8 mouse cellular contexts compared by ENCODE assay signal in genomic region chr19:5843781-5844691, GRCm38 (mm10). TPM values are rescaled to one million over a fixed set of nuclear protein-coding genes. Genes with fewer than 3 reads are reported as not detected.
DNase-seq lines count a peak whose midpoint lies in the region; ATAC-seq and TF ChIP-seq lines count a peak whose summit lies in the region.

No protein-coding gene starts in this region.

- H3K4me2 ChIP-seq in heart, embryonic 13.5 days = peak overlapping the region; percentile 80
- peak overlapping the region; percentile 66 for H3K4me2 ChIP-seq in midbrain, postnatal 0 days (ENCODE audit: low read depth, low read length, poor library complexity, severe bottlenecking)

- peak; percentile 33 for DNase-seq in gastrocnemius, postnatal 14 days
- no peak for DNase-seq in gastrocnemius, adult 8-10 months (ENCODE audit: low spot score in 2 of 2)
- DNase-seq in kidney, postnatal 36 days = peak; percentile 25 to 50
- no peak for DNase-seq in midbrain, postnatal 0 days (ENCODE audit: low spot score)

- intact Hi-C loops in gastrocnemius, postnatal 14 days (cut with DNase I; ENCODE audit: low total_unique reads) = loop anchor here (2.0 kb wide), 1 partner anchor 43 kb away; no protein-coding TSS in a partner anchor

- H3K27ac ChIP-seq in bone marrow macrophage, adult 2 months (ENCODE audit: insufficient read depth, low read depth, low read length) = peak overlapping the region; percentile 99
- H3K27ac ChIP-seq in heart, embryonic 13.5 days (replicated peaks) = peak overlapping the region; percentile 100
- no peak overlapping the region for H3K27ac ChIP-seq in midbrain, postnatal 0 days (ENCODE audit: low read depth, low read length)

- H3K4me1 ChIP-seq in bone marrow macrophage, adult 2 months (ENCODE audit: control insufficient read depth, insufficient read depth, low read length) = peaks cover 10% of the 10 kb centered on the region
- H3K4me1 ChIP-seq in heart, embryonic 13.5 days = peaks cover 91% of the 10 kb centered on the region
- peaks cover 35% of the 10 kb centered on the region for H3K4me1 ChIP-seq in midbrain, postnatal 0 days (ENCODE audit: insufficient read depth, low read length)

- peak overlapping the region; percentile 78 for H3K4me3 ChIP-seq in bone marrow macrophage, adult 2 months (ENCODE audit: insufficient read depth, low read length)
- H3K4me3 ChIP-seq in heart, embryonic 13.5 days = peak overlapping the region; percentile 40
- H3K4me3 ChIP-seq in midbrain, postnatal 0 days (ENCODE audit: low read depth, low read length) = peak overlapping the region; percentile 10

- H3K9me3 ChIP-seq in heart, embryonic 13.5 days = no peaks in the 10 kb centered on the region
- H3K9me3 ChIP-seq in midbrain, postnatal 0 days (ENCODE audit: low read length) = no peaks in the 10 kb centered on the region

- H3K9ac ChIP-seq in heart, embryonic 13.5 days = peak overlapping the region; percentile 81
- peak overlapping the region; percentile 24; the same call in 1 of the 2 replicates for H3K9ac ChIP-seq in midbrain, postnatal 0 days (replicated peaks; ENCODE audit: low read length, poor library complexity, severe bottlenecking)

- H3K36me3 ChIP-seq in heart, embryonic 13.5 days = no peaks in the 10 kb centered on the region
- H3K36me3 ChIP-seq in midbrain, postnatal 0 days (ENCODE audit: insufficient read depth, low read length) = no peaks in the 10 kb centered on the region

- 70% methylated on average over 30 of the region's 30 CpGs for WGBS in heart, embryonic 13.5 days
- WGBS in midbrain, postnatal 0 days = 85% methylated on average over 30 of the region's 30 CpGs

- ATAC-seq in heart, embryonic 13.5 days (ENCODE audit: extremely low read depth, insufficient number of reproducible peaks, low FRiP score, low TSS enrichment) = no peak
- no peak for ATAC-seq in midbrain, postnatal 0 days (ENCODE audit: low FRiP score)
- no peak for ATAC-seq in frontal cortex, adult (ENCODE audit: low TSS enrichment)
- no peak for ATAC-seq in inflammation-experienced regulatory T-cells, adult 6 months

- peak; percentile 75; the same call in 1 of the 2 replicates for TF ChIP-seq POLR2A in bone marrow macrophage, adult 2 months (IDR thresholded peaks at IDR 0.05; ENCODE audit: borderline replicate concordance, low read depth, low read length)

- no peaks in the 10 kb centered on the region for H3K27me3 ChIP-seq in heart, embryonic 13.5 days (replicated peaks)
- H3K27me3 ChIP-seq in midbrain, postnatal 0 days (ENCODE audit: insufficient read depth, low read length) = no peaks in the 10 kb centered on the region

- no peak for TF ChIP-seq CTCF in bone marrow macrophage, adult 2 months (IDR thresholded peaks at IDR 0.05; ENCODE audit: low read depth, low read length)
- no peak for TF ChIP-seq CTCF in midbrain, postnatal 0 days (IDR thresholded peaks at IDR 0.05)

RNA-seq across cellular contexts. Expression of gene Frmd8, which starts 31.0 kb away (rescaled TPM):
- total RNA-seq in gastrocnemius, postnatal 14 days (2021) = 1 to 10 TPM; 7.1 to 7.7 TPM
- 1 to 10 TPM; 2.7 to 4.5 (median 3.0) TPM for total RNA-seq in gastrocnemius, adult 8-10 months (2022)
- polyA plus RNA-seq in bone marrow macrophage, adult 2 months (2012; ENCODE audit: insufficient read depth, insufficient read length, missing spikeins) = 24.6 and 25.2 TPM in 2 replicates
- 27.4 and 29.0 TPM in 2 replicates for polyA plus RNA-seq in heart, embryonic 13.5 days (2015; fragmentation: Nextera tagmentation; extraction: Ambion mirVana)
- 11.2 and 19.1 TPM in 2 replicates for total RNA-seq in midbrain, postnatal 0 days (2014; rRNA removed)
- polyA plus RNA-seq in midbrain, postnatal 0 days (2015; fragmentation: Nextera tagmentation; extraction: Ambion mirVana) = 11.2 and 11.7 TPM in 2 replicates
- 10 to 100 TPM; 57.3 to 71.3 (median 60.1) TPM for polyA plus RNA-seq in inflammation-experienced regulatory T-cells, adult 6 months (2017; shearing (Covaris generic))

RNA-seq across cellular contexts. Expression of gene Slc25a45, which starts 33.6 kb away (rescaled TPM):
- total RNA-seq in gastrocnemius, postnatal 14 days (2021) = 1 to 10 TPM; 2.1 to 2.3 TPM
- 1 to 10 TPM in 3 of 4 experiments, under 1 TPM in 1; 0.80 to 1.3 (median 1.1) TPM for total RNA-seq in gastrocnemius, adult 8-10 months (2022)
- polyA plus RNA-seq in bone marrow macrophage, adult 2 months (2012; ENCODE audit: insufficient read depth, insufficient read length, missing spikeins) = 74.2 and 78.0 TPM in 2 replicates
- 3.7 and 4.2 TPM in 2 replicates for polyA plus RNA-seq in heart, embryonic 13.5 days (2015; fragmentation: Nextera tagmentation; extraction: Ambion mirVana)
- 3.7 and 4.8 TPM in 2 replicates for total RNA-seq in midbrain, postnatal 0 days (2014; rRNA removed)
- 2.1 and 2.7 TPM in 2 replicates for polyA plus RNA-seq in midbrain, postnatal 0 days (2015; fragmentation: Nextera tagmentation; extraction: Ambion mirVana)
- 10 to 100 TPM; 48.8 to 54.8 (median 54.1) TPM for polyA plus RNA-seq in inflammation-experienced regulatory T-cells, adult 6 months (2017; shearing (Covaris generic))

RNA-seq across cellular contexts. Expression of gene Tigd3, which starts 49.9 kb away (rescaled TPM):
- total RNA-seq in gastrocnemius, postnatal 14 days (2021) = under 1 TPM; 0.42 to 0.66 TPM
- under 1 TPM; 0.12 to 0.34 (median 0.26) TPM for total RNA-seq in gastrocnemius, adult 8-10 months (2022)
- polyA plus RNA-seq in bone marrow macrophage, adult 2 months (2012; ENCODE audit: insufficient read depth, insufficient read length, missing spikeins) = 0.61 and 0.70 TPM in 2 replicates
- polyA plus RNA-seq in heart, embryonic 13.5 days (2015; fragmentation: Nextera tagmentation; extraction: Ambion mirVana) = 1.9 and 2.0 TPM in 2 replicates
- 9.0 and 11.4 TPM in 2 replicates for total RNA-seq in midbrain, postnatal 0 days (2014; rRNA removed)
- 10.6 and 10.9 TPM in 2 replicates for polyA plus RNA-seq in midbrain, postnatal 0 days (2015; fragmentation: Nextera tagmentation; extraction: Ambion mirVana)
- polyA plus RNA-seq in inflammation-experienced regulatory T-cells, adult 6 months (2017; shearing (Covaris generic)) = 1 to 10 TPM in 1 of 3 experiments, under 1 TPM in 2; 0.36 to 1.1 (median 0.66) TPM

Comparison
In these comparisons a context has a peak if more than half of its experiments do, and no peak if none do; other contexts are left out.
1. DNase-seq: peak in gastrocnemius, postnatal 14 days (single experiment) and kidney, postnatal 36 days (2 of 2); none in gastrocnemius, adult 8-10 months (0 of 2) and midbrain, postnatal 0 days (single experiment).
2. H3K4me3 ChIP-seq: peak in every context shown above with its lines; median percentile 78 in bone marrow macrophage, adult 2 months; 40 in heart, embryonic 13.5 days; 10 in midbrain, postnatal 0 days.